Mouse (Mus musculus): ENCODE results near the gene Etl4.

The Etl4 gene

GRCm38 (mm10) chr2:20761751-20762150 lies 852.2 kb downstream of the Etl4 start:
- no peak for DNase-seq (ENCODE audit: low read depth, low spot score)

GRCm38 (mm10) chr2:20763511-20764212 lies 854.1 kb downstream of the Etl4 start:
- DNase-seq (ENCODE audit: low read depth, low spot score) = no peak

GRCm38 (mm10) chr2:20764566-20765090 lies 855.0 kb downstream of the Etl4 start:
- no peak for DNase-seq (ENCODE audit: low read depth, low spot score)

- DNase-seq (ENCODE audit: low read depth, low spot score) = peak; percentile 14
Observed at GRCm38 (mm10) chr2:20768681-20769080, 859.1 kb downstream of the Etl4 start.

- no peak for DNase-seq (ENCODE audit: low read depth, low spot score)
Observed at GRCm38 (mm10) chr2:20770171-20770570, 860.6 kb downstream of the Etl4 start.

GRCm38 (mm10) chr2:20774462-20774861 lies 864.9 kb downstream of the Etl4 start:
- no peak for DNase-seq (ENCODE audit: low read depth, low spot score)

- no peak for DNase-seq (ENCODE audit: low read depth, low spot score)
Observed at GRCm38 (mm10) chr2:20776171-20776704, 866.7 kb downstream of the Etl4 start.

GRCm38 (mm10) chr2:20777931-20778330 lies 868.4 kb downstream of the Etl4 start:
- peak; percentile 21 for DNase-seq (ENCODE audit: low read depth, low spot score)

- peak; percentile 72 for DNase-seq (ENCODE audit: low read depth, low spot score)
Observed at GRCm38 (mm10) chr2:20779484-20780381, 870.2 kb downstream of the Etl4 start.

GRCm38 (mm10) chr2:20801236-20801890 lies 891.8 kb downstream of the Etl4 start:
- no peak for DNase-seq (ENCODE audit: low read depth, low spot score)

GRCm38 (mm10) chr2:20811506-20811905 lies 901.9 kb downstream of the Etl4 start:
- no peak for DNase-seq (ENCODE audit: low read depth, low spot score)

GRCm38 (mm10) chr2:20813986-20814385 lies 904.4 kb downstream of the Etl4 start:
- DNase-seq (ENCODE audit: low read depth, low spot score) = peak; percentile 36

GRCm38 (mm10) chr2:20818226-20818625 lies 908.6 kb downstream of the Etl4 start:
- no peak for DNase-seq (ENCODE audit: low read depth, low spot score)

- no peak for DNase-seq (ENCODE audit: low read depth, low spot score)
Observed at GRCm38 (mm10) chr2:20826258-20826657, 916.7 kb downstream of the Etl4 start.

- no peak for DNase-seq (ENCODE audit: low read depth, low spot score)
Observed at GRCm38 (mm10) chr2:20830882-20831281, 921.3 kb downstream of the Etl4 start.

GRCm38 (mm10) chr2:20831608-20832406 lies 922.2 kb downstream of the Etl4 start:
- no peak for DNase-seq (ENCODE audit: low read depth, low spot score)

- no peak for DNase-seq (ENCODE audit: low read depth, low spot score)
Observed at GRCm38 (mm10) chr2:20849346-20849745, 939.8 kb downstream of the Etl4 start.
